In genomic region chr14:103643933-103644332, GRCm38 (mm10) we compare ENCODE assay signal across 22 mouse cellular contexts.
"Had no signal": no experiment of that assay in that cellular context is flagged by ENCODE, and none has a peak within 500 bp of the region (broad histone marks: within the 10 kb centered on the region; RNA-seq: fewer than 3 reads in every experiment).

No protein-coding gene starts in this region.

- H3K36me3 ChIP-seq: limb, embryonic 10.5 days; limb, embryonic 13.5 days; liver, embryonic 12.5 days; liver, embryonic 15.5 days; lung, embryonic 15.5 days; midbrain, embryonic 12.5 days; midbrain, embryonic 15.5 days had no signal

- H3K4me1 ChIP-seq: limb, embryonic 13.5 days; liver, embryonic 12.5 days; liver, embryonic 15.5 days; lung, embryonic 15.5 days had no signal

- H3K27me3 ChIP-seq: limb, embryonic 13.5 days; midbrain, embryonic 12.5 days; midbrain, embryonic 15.5 days had no signal

- H3K4me3 ChIP-seq: layer of hippocampus, adult 2 months; limb, embryonic 10.5 days; limb, embryonic 13.5 days; liver, embryonic 12.5 days; liver, embryonic 15.5 days; lung, embryonic 15.5 days; midbrain, embryonic 12.5 days; midbrain, embryonic 15.5 days had no signal

- H3K27ac ChIP-seq: layer of hippocampus, adult 2 months; limb, embryonic 10.5 days; limb, embryonic 13.5 days; liver, embryonic 12.5 days; liver, embryonic 15.5 days; lung, embryonic 15.5 days; midbrain, embryonic 12.5 days; midbrain, embryonic 15.5 days; stomach, postnatal 0 days had no signal

- H3K9ac ChIP-seq: limb, embryonic 13.5 days; liver, embryonic 12.5 days; liver, embryonic 15.5 days; lung, embryonic 15.5 days; midbrain, embryonic 12.5 days; midbrain, embryonic 15.5 days had no signal

- H3K4me2 ChIP-seq: limb, embryonic 13.5 days; liver, embryonic 12.5 days; liver, embryonic 15.5 days; lung, embryonic 15.5 days; midbrain, embryonic 12.5 days; midbrain, embryonic 15.5 days had no signal

- H3K9me3 ChIP-seq: limb, embryonic 10.5 days; limb, embryonic 13.5 days; liver, embryonic 12.5 days; liver, embryonic 15.5 days; lung, embryonic 15.5 days; midbrain, embryonic 12.5 days; midbrain, embryonic 15.5 days had no signal

- ATAC-seq: liver, embryonic 12.5 days; midbrain, embryonic 15.5 days had no signal

- DNase-seq: kidney, adult 18-20 months; kidney, adult 9 months; kidney, postnatal 25 days; layer of hippocampus, adult 9-11 months; liver; lung, adult 18-20 months; lung, postnatal 10 days; lung, postnatal 36 days; right cerebral cortex, adult 18-20 months; right cerebral cortex, postnatal 14 days; right cerebral cortex, postnatal 4 days; thymus, adult 18-20 months; thymus, postnatal 36 days had no signal
